ENCODE assay signal across 17 mouse cellular contexts in genomic region chr16:34254646-34255022, GRCm38 (mm10).
DNase-seq lines count a peak whose midpoint lies in the region; ATAC-seq and TF ChIP-seq lines count a peak whose summit lies in the region.
"Had no signal": no experiment of that assay in that cellular context is flagged by ENCODE, and none has a peak within 500 bp of the region (broad histone marks: within the 10 kb centered on the region; RNA-seq: fewer than 3 reads in every experiment).

No protein-coding gene starts in this region.

- no peaks in the 10 kb centered on the region for H3K27me3 ChIP-seq in heart, embryonic 14.5 days (ENCODE audit: control insufficient read depth, insufficient read depth, low read length)
- no peaks in the 10 kb centered on the region for H3K27me3 ChIP-seq in heart, embryonic 12.5 days (replicated peaks)
- H3K27me3 ChIP-seq in midbrain, embryonic 13.5 days = no peaks in the 10 kb centered on the region
- no peaks in the 10 kb centered on the region for H3K27me3 ChIP-seq in midbrain, embryonic 10.5 days (ENCODE audit: low read depth, poor library complexity, severe bottlenecking)
- no peaks in the 10 kb centered on the region for H3K27me3 ChIP-seq in hindbrain, embryonic 14.5 days (ENCODE audit: control insufficient read depth, insufficient read depth, low read length)
- H3K27me3 ChIP-seq in midbrain, postnatal 0 days (ENCODE audit: insufficient read depth, low read length) = no peaks in the 10 kb centered on the region
- H3K27me3 ChIP-seq: limb, embryonic 15.5 days had no signal

- WGBS in heart, embryonic 14.5 days = 21% methylated on average over 2 of the region's 2 CpGs
- WGBS in heart, embryonic 12.5 days = 27% methylated on average over 2 of the region's 2 CpGs
- WGBS in midbrain, embryonic 13.5 days = 30% methylated on average over 2 of the region's 2 CpGs
- WGBS in midbrain, embryonic 10.5 days = 71% methylated on average over 2 of the region's 2 CpGs
- 16% methylated on average over 2 of the region's 2 CpGs for WGBS in hindbrain, embryonic 14.5 days
- WGBS in midbrain, postnatal 0 days = 16% methylated on average over 2 of the region's 2 CpGs
- WGBS in lung, adult 2 months = 44% methylated on average over 2 of the region's 2 CpGs

- H3K4me3 ChIP-seq in heart, embryonic 14.5 days (ENCODE audit: control insufficient read depth in 1 of 2, insufficient read depth in 1 of 2, low read depth in 1 of 2, low read length in 2 of 2) = no peak overlapping the region
- no peak overlapping the region for H3K4me3 ChIP-seq in heart, embryonic 12.5 days
- H3K4me3 ChIP-seq in midbrain, embryonic 13.5 days (replicated peaks) = no peak overlapping the region
- no peak overlapping the region for H3K4me3 ChIP-seq in midbrain, embryonic 10.5 days
- no peak overlapping the region for H3K4me3 ChIP-seq in hindbrain, embryonic 14.5 days (replicated peaks; ENCODE audit: low read length)
- H3K4me3 ChIP-seq in midbrain, postnatal 0 days (ENCODE audit: low read depth, low read length) = no peak overlapping the region
- no peak overlapping the region for H3K4me3 ChIP-seq in lung, adult 2 months (replicated peaks; ENCODE audit: extremely low read depth, low read depth, low read length)
- H3K4me3 ChIP-seq: limb, embryonic 15.5 days had no signal

- H3K9me3 ChIP-seq in heart, embryonic 14.5 days (ENCODE audit: control insufficient read depth, low read length) = no peaks in the 10 kb centered on the region
- H3K9me3 ChIP-seq in heart, embryonic 12.5 days (replicated peaks) = no peaks in the 10 kb centered on the region
- H3K9me3 ChIP-seq in midbrain, embryonic 13.5 days = no peaks in the 10 kb centered on the region
- H3K9me3 ChIP-seq in midbrain, embryonic 10.5 days (replicated peaks) = no peaks in the 10 kb centered on the region
- H3K9me3 ChIP-seq in hindbrain, embryonic 14.5 days (ENCODE audit: control insufficient read depth, low read length) = no peaks in the 10 kb centered on the region
- H3K9me3 ChIP-seq in midbrain, postnatal 0 days (ENCODE audit: low read length) = no peaks in the 10 kb centered on the region
- H3K9me3 ChIP-seq: limb, embryonic 15.5 days had no signal

- DNase-seq in midbrain, embryonic 10.5 days (ENCODE audit: low spot score) = no peak
- peak; percentile 48 for DNase-seq in hindbrain, embryonic 14.5 days (ENCODE audit: low spot score)
- DNase-seq in midbrain, postnatal 0 days (ENCODE audit: low spot score) = peak; percentile 68
- no peak for DNase-seq in lung, adult 2 months
- DNase-seq: cerebellum, adult 11 months; heart, postnatal 14 days; kidney, adult 2 months; kidney, postnatal 4 days; lung, adult 18-20 months; right cerebral cortex, adult 18-20 months; thymus, postnatal 36 days had no signal

- no peak for TF ChIP-seq POLR2A in lung, adult 2 months (IDR thresholded peaks at IDR 0.05; ENCODE audit: borderline replicate concordance, extremely low read depth, low read depth, low read length)

- H3K4me2 ChIP-seq in heart, embryonic 14.5 days (ENCODE audit: low read length) = no peak overlapping the region
- no peak overlapping the region for H3K4me2 ChIP-seq in heart, embryonic 12.5 days
- no peak overlapping the region for H3K4me2 ChIP-seq in midbrain, embryonic 13.5 days (replicated peaks)
- no peak overlapping the region for H3K4me2 ChIP-seq in hindbrain, embryonic 14.5 days (replicated peaks)
- H3K4me2 ChIP-seq in midbrain, postnatal 0 days (ENCODE audit: low read depth, low read length, poor library complexity, severe bottlenecking) = no peak overlapping the region
- H3K4me2 ChIP-seq: limb, embryonic 15.5 days had no signal

- H3K4me1 ChIP-seq in heart, embryonic 14.5 days (ENCODE audit: control insufficient read depth in 2 of 2, insufficient read depth in 2 of 2, low read length in 2 of 2) = peaks cover 18 to 27% of the 10 kb centered on the region in 2 experiments
- H3K4me1 ChIP-seq in heart, embryonic 12.5 days (replicated peaks) = peaks cover 27% of the 10 kb centered on the region
- peaks cover 44% of the 10 kb centered on the region for H3K4me1 ChIP-seq in midbrain, embryonic 13.5 days (replicated peaks)
- H3K4me1 ChIP-seq in midbrain, embryonic 10.5 days = 0 out of 2 replicates have a peak, but pooled peaks cover 9% of the 10 kb centered on the region
- peaks cover 13% of the 10 kb centered on the region; the same call in 1 of the 2 replicates for H3K4me1 ChIP-seq in hindbrain, embryonic 14.5 days (replicated peaks; ENCODE audit: control insufficient read depth, insufficient read depth, low read length)
- no peaks in the 10 kb centered on the region for H3K4me1 ChIP-seq in midbrain, postnatal 0 days (ENCODE audit: insufficient read depth, low read length)
- H3K4me1 ChIP-seq in lung, adult 2 months (ENCODE audit: control insufficient read depth, insufficient read depth, low read length) = peaks cover 3% of the 10 kb centered on the region; the same call in 1 of the 2 replicates
- H3K4me1 ChIP-seq: limb, embryonic 15.5 days had no signal

- ATAC-seq in heart, embryonic 14.5 days (ENCODE audit: insufficient number of reproducible peaks, insufficient read depth, low FRiP score, low read depth) = no peak
- no peak for ATAC-seq in heart, embryonic 12.5 days (ENCODE audit: insufficient number of reproducible peaks, low FRiP score)
- peak; percentile 70 for ATAC-seq in midbrain, embryonic 13.5 days
- peak; percentile 62; the same call in 1 of the 2 replicates for ATAC-seq in hindbrain, embryonic 14.5 days (ENCODE audit: low FRiP score)
- ATAC-seq in midbrain, postnatal 0 days (ENCODE audit: low FRiP score) = peak; percentile 29; the same call in 1 of the 2 replicates
- ATAC-seq: activated CD4-positive, CD25-positive, alpha-beta regulatory T cell, adult 4 months had no signal

- H3K27ac ChIP-seq in heart, embryonic 14.5 days (replicated peaks in 1 of 2; ENCODE audit: control insufficient read depth in 1 of 2, insufficient read depth in 1 of 2, low read depth in 2 of 2, low read length in 2 of 2) = peak overlapping the region; percentile 57 to 65
- H3K27ac ChIP-seq in heart, embryonic 12.5 days (ENCODE audit: poor library complexity, severe bottlenecking) = no peak overlapping the region; the same call in 1 of the 2 replicates
- peak overlapping the region; percentile 88 for H3K27ac ChIP-seq in midbrain, embryonic 13.5 days
- no peak overlapping the region for H3K27ac ChIP-seq in midbrain, embryonic 10.5 days (replicated peaks)
- peak overlapping the region; percentile 43; the same call in 1 of the 2 replicates for H3K27ac ChIP-seq in hindbrain, embryonic 14.5 days
- no peak overlapping the region for H3K27ac ChIP-seq in midbrain, postnatal 0 days (ENCODE audit: low read depth, low read length)
- H3K27ac ChIP-seq: limb, embryonic 15.5 days; stomach, postnatal 0 days had no signal

- no peak overlapping the region for H3K9ac ChIP-seq in heart, embryonic 14.5 days (ENCODE audit: low read length)
- H3K9ac ChIP-seq in heart, embryonic 12.5 days = no peak overlapping the region
- H3K9ac ChIP-seq in midbrain, embryonic 13.5 days (replicated peaks) = no peak overlapping the region
- H3K9ac ChIP-seq in hindbrain, embryonic 14.5 days = no peak overlapping the region
- H3K9ac ChIP-seq in midbrain, postnatal 0 days (replicated peaks; ENCODE audit: low read length, poor library complexity, severe bottlenecking) = no peak overlapping the region
- H3K9ac ChIP-seq: limb, embryonic 15.5 days had no signal

- peaks cover 89% of the 10 kb centered on the region for H3K36me3 ChIP-seq in heart, embryonic 14.5 days (ENCODE audit: control insufficient read depth, insufficient read depth, low read length)
- peaks cover 40% of the 10 kb centered on the region for H3K36me3 ChIP-seq in heart, embryonic 12.5 days
- H3K36me3 ChIP-seq in midbrain, embryonic 13.5 days = peaks cover 32% of the 10 kb centered on the region
- H3K36me3 ChIP-seq in midbrain, embryonic 10.5 days = peaks cover 33% of the 10 kb centered on the region
- H3K36me3 ChIP-seq in hindbrain, embryonic 14.5 days (replicated peaks; ENCODE audit: control insufficient read depth, insufficient read depth) = peaks cover 15% of the 10 kb centered on the region
- peaks cover 18% of the 10 kb centered on the region for H3K36me3 ChIP-seq in midbrain, postnatal 0 days (ENCODE audit: insufficient read depth, low read length)

- no peak for TF ChIP-seq CTCF in midbrain, postnatal 0 days (IDR thresholded peaks at IDR 0.05)
- TF ChIP-seq CTCF in lung, adult 2 months (IDR thresholded peaks at IDR 0.05; ENCODE audit: insufficient read depth, low read length) = no peak

Comparison
In these comparisons a context has a peak if more than half of its experiments do, and no peak if none do; other contexts are left out.
1. H3K27ac ChIP-seq: peak in heart, embryonic 14.5 days (2 of 2), midbrain, embryonic 13.5 days (single experiment) and hindbrain, embryonic 14.5 days (single experiment); none in heart, embryonic 12.5 days (single experiment), midbrain, embryonic 10.5 days (single experiment) and midbrain, postnatal 0 days (single experiment).
2. DNase-seq: peak in hindbrain, embryonic 14.5 days (single experiment) and midbrain, postnatal 0 days (single experiment); none in midbrain, embryonic 10.5 days (single experiment) and lung, adult 2 months (single experiment).
3. ATAC-seq: peak in midbrain, embryonic 13.5 days (single experiment), hindbrain, embryonic 14.5 days (single experiment) and midbrain, postnatal 0 days (single experiment); none in heart, embryonic 14.5 days (single experiment) and heart, embryonic 12.5 days (single experiment).